Mouse (Mus musculus) kidney, adult 2 months (tissue): ENCODE data around the gene Ppm1l.

Experiments used
- CTCF ChIP-seq: fragments of 200-500 bp; conservative IDR thresholded peaks from 2 replicates; pipeline ENCODE4 v1.5.1; 2011; ENCODE audit warnings: low read depth, mild to moderate bottlenecking, control low read depth, low read length, moderate library complexity, mixed read lengths; ENCODE audit not compliant: insufficient read depth, insufficient read length
- POLR2A ChIP-seq: fragments of 200-500 bp; IDR thresholded peaks from one replicate; pipeline ENCODE4 v1.6.1; 2011; ENCODE audit warnings: low read depth, low read length, control low read depth

GRCm38 (mm10) chr3:69588101-69588760, 271.6 kb downstream of the Ppm1l start:
- no peak for TF ChIP-seq CTCF
- no peak for TF ChIP-seq POLR2A
